Mouse (Mus musculus): ENCODE data around the gene Oasl2. TPM values are rescaled to one million over a fixed set of nuclear protein-coding genes. Genes with fewer than 3 reads are reported as not detected.
A peak's percentile ranks its signal among the peaks of the same experiment; 100 is the strongest.
"Not testable (repeated sequence)": the region's sequence is repeated elsewhere in the genome, so short reads cannot be mapped to it uniquely, and the experiment has no call there.

Gene Oasl2
- total RNA-seq, 2 experiments from 2014 or later, result 1.4 to 2.4 TPM

DNA sequence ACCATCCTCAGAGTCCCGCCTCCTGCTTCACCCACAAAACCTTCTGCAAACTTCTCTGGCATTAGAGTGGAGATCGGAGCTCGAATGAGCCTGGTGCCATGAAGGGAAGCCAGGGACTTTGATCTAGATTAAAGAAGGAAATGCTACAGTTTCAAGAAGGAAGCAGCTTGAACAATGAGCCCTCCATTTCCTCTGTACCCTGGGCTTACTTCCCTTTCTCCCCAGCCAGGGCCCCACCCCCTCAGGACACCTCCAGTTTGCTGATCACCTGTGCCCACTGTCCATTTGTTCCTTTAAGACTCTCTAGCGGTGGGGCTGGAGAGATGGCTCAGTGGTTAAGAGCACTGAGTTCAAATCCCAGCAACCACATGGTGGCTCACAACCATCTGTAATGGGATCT lies 20.0 kb downstream of the Oasl2 start:
- no peak for DNase-seq

DNA sequence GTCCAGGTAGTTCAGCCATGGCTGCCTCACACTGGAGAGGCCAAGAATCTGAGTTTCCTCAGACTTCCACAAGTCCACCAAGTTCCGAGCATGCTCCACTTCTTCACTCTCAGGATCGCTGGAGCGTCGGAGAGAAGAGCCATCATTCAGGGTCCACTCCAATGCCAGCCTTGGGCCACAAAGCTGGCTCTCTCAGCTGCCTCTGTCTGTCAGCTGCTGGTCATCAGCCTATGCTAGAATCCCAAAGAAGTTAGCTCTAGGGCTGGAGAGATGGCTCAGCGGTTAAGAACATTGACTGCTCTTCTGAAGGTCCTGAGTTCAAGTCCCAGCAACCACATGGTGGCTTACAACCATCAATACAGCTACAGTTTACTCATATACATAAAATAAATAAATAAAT lies 20.6 kb downstream of the Oasl2 start:
- not testable (repeated sequence) for DNase-seq

DNA sequence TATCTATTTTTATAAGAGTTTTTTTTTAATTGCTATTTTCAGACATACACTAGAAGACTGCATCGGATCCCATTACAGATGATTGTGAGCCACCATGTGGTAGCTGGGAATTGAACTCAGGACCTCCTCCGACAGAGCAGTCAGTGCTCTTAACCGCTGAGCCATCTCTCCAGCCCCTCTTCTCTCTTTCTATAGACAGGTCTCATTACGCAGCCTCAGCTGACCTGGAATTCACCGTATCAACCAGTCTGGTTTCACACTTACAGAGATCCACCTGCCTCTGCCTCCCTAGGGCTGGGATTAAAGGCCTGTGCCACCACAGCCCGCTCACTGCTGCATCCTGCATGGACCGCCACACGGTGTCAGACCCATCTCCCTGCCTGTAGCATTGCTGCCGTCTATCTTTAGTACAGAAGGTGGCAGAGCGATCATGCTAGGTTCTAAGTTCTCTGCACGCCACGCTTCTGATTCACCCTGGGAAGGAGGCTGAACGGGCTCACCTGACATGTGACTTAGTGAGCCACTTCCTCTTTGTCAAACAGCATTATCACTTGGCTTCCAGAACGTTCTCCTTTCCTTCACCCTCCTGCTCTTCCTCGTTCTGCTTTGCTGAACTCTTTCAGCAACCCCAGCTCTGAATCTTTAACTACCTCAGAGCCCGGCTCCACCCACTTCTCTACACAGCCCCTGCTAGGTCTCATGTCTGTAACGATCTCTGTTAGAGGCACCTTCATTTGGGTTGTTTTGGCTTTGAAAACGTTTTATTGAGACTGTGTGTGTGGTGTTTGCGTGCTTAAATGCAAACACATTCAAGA lies 25.0 kb downstream of the Oasl2 start:
- no peak for DNase-seq

DNA sequence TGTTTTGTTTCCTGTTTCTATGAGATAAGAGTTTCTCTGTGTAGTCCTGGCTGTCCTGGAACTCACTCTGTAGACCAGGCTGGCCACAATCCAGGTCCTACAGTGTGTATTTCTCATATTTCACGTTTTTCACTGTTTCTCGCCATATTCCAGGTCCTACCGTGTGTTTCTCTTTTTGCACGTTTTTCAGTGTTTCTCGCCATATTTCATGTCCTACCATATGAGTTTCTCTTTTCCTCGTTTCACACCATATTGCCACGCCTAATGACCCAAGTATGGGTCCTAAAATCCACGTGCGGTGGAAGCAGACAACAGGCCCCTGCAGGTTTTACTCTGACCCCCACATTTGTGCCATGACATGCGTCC lies 25.6 kb downstream of the Oasl2 start:
- no peak for DNase-seq

DNA sequence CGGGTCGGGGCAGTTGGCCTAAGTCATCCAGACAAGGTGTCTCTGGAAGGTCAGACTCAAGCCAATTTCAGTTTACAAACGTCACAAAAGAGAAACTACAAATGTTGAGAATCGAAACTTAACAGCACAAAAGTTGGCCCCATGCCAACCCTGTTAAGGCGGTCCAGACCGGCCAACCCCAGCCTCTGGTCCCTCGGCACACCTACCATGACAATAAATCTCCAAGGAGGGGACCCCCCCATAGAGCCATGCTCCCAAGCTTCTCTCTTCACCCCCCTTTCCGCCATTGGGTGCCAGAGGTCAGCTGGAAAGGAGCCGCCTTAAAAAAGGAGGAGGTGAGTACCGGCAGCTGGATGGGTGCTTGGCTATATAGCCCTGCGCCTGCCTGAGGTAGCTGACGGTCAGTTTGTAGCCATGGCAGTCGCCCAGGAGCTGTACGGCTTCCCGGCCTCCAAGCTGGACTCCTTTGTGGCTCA lies 26.3 kb downstream of the Oasl2 start, which contains the start of gene Oasl1:
TSS of gene Oasl1 (plus strand) at position 243 of the 476 bp plus-strand sequence.
- DNase-seq, result no peak

DNA sequence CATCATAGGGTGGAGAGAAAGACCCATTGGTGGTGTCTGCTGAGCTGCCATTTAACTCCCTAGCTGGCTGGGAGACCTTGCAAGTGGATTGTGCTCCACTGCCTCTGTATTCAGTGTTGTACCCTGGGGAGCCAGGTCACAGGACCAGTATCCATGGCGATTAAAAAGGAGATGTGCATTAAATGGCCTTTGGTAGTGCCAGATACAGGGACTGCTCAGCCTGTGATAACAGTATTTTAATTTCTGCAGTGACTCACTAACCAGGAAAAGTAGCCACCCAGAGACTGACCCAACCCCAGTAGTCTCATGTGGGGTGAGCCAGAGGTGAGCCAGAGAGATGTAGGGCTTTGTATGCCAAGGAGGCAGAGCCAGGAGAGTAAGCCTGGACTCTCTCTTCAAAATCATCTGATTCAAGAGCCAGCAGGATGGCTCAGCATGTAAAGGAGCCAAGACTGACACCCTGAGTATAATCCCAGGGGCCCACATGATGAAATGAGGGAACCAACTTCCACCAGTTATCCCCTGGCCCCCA lies 29.5 kb downstream of the Oasl2 start:
- no peak for DNase-seq

DNA sequence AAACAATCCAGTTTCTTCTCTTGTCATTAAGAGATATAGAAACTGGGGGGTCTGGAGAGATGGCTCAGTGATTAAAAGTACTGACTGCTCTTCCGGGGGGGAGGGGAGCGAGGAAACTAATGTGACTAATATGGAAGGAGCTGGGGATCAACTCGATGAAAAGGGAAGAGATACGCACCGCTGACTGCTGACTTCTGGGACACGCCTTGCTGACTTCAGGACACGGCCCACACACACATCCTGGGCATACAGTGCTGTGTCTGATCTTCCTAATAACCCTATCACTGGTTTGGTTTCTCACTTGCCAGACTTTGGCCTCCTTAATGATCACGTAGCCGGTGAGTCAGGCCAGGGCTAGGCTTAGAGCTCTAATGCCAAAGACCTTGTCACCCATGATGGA lies 30.0 kb downstream of the Oasl2 start:
- DNase-seq, result no peak

DNA sequence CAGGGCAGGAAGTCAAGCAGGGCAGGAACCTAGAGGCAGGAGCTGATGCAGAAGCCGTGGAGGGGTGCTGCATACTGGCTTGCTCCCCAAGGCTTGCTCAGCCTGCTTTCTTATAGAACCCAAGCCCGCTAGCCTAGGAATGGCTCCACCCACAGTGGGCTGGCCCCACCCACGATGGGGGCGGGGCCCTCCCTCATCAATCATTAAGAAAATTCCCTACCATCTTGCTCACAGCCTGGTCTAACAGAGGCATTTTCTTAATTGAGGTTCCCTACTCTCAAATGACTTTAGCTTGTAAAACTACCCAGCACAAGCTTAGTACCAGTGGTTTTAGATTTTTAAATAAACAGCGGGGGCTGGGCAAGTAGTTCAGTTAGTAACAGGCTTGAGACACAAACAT lies 34.9 kb downstream of the Oasl2 start:
- no peak for DNase-seq

DNA sequence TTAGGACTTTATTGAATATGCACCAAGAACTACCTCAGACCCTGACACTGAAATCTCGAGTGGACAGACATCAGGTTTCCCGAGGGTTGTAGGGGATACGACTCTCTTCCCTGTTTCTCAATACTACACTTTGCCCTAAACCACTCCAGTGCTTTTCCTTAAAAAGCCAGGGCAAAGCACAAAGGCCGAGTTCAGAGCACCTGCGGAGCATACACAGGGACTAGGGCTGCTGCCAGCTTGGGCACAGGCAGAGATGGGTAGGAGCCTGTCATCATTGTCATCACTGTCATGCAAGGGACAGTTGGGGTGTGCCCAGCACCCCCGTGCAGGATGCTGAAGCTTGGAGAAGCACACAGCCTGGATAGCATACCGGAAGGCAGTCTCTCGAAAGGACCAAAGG lies 36.5 kb downstream of the Oasl2 start:
- no peak for DNase-seq

DNA sequence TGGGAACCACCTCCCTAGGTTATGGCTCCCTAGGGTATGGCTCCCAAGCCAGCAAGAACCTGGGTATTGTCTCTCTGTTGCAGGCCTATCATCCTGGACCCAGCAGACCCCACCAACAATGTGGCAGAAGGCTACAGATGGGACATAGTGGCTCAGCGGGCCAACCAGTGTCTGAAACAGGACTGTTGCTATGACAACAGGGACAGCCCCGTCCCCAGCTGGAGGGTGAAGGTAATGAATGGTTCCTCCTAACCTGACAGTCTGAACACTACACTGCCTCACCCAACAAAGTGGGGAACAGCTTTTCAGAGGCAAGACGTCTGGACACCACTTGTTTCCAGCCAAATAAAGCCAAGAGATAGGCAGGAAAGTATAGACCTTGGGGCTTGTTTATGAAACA lies 39.1 kb downstream of the Oasl2 start:
- no peak for DNase-seq

DNA sequence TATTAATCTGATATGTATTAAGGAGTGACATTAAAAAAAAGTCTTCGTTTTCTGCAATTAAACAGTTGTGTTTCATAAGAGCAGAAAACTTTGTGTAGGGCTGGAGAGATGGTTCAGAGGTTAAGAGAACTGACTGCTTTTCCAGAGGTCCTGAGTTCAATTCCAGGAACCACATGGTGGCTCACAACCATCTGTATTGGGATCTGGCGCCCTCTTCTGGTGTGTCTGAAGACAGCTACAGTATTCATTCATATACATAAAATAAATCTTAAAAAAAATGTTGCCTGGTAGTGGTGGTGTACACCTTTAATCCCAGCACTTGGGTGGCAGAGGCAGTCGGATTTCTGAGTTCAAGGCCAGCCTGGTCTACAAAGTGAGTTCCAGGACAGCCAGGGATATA lies 44.4 kb downstream of the Oasl2 start:
- DNase-seq, result not testable (repeated sequence)

DNA sequence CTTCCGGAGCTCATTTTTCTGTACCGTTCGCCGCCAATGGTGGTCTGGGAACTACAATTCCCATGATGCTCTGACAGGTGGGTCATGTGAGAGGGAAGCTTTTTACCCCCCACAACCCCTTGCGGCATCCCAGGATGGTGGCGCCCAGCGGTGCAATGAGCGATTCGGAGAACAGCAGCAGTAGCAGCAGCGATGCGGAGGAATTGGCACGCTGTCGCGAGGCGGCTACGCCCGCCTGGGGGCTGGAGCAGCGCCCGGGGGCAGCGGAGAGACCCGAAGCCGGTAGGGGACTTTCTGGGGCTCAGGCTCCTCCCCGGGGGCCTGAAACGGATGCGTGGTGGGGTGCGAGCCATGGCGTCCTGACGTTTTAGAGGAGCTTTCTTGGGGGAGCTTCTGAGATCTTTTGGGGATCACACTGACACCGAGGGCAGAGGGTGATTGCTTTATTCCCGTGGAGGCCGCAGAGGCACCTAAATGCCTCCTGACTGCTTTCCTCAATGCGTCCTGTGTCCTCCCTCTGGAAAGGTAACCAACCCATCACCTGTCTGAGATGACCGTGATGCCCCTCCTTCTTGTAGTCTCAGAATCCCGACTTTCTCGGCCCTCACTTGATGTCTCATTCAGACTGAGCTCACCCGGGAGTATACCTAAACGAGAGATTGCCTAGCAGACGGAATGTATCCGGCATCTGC lies 45.5 kb downstream of the Oasl2 start, which contains the start of gene 2210016L21Rik:
TSS of gene 2210016L21Rik (plus strand) at position 85 of the 692 bp plus-strand sequence.
- peak; percentile 85 for DNase-seq

DNA sequence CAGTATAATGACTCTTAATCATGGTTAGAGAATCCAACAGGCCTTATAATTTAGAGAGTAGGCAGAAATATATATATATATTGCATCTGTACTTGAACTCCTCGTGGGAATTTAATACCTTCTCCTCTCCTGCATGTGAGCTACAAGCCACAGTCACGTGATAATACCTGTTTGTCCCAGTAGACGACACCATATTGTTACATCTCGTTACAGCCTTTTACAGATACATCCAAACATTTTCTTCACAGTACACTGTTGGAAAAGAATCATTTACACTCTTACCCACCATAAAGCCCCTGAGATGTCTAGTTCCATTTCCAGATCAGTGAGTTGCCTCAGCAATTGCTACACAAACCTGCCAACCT lies 46.0 kb downstream of the Oasl2 start:
- no peak for DNase-seq

DNA sequence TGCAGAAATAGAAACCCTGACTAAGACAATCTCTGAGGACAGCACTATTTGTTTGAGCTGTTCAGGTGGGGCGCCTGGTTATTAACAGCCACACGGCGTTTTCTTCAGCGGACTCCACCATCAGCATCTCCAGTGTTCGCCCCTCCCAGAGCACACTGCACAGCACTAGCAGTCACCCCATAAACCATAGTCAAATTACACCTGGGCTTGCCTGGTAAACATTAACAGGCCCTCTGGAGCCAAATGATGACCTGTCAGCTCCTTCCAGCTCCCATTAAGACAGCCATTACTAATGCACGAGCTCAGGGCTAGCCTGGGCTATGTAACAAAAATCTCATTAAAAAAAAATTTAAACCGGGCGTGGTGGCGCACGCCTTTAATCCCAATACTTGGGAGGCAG lies 48.3 kb downstream of the Oasl2 start:
- no peak for DNase-seq

DNA sequence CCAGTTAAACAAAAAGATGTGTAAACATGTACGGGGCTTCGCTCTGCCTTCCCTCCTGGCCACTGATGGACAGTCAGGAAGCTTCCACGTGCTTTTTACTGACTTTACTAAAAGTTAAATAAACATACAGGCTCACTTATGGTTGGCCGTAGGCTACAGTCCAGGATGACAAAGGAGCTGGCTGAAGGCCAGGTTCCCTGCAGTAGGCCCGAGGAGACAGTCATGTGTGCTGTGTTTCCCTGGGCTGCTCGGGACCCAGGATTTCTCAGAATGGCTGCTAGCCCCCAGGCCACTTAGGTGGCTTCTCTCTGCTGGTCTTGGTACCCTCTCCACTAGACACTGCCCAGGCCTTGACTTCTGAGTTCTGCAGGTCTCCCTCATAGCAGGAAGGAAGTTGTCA lies 52.2 kb downstream of the Oasl2 start:
- no peak for DNase-seq

DNA sequence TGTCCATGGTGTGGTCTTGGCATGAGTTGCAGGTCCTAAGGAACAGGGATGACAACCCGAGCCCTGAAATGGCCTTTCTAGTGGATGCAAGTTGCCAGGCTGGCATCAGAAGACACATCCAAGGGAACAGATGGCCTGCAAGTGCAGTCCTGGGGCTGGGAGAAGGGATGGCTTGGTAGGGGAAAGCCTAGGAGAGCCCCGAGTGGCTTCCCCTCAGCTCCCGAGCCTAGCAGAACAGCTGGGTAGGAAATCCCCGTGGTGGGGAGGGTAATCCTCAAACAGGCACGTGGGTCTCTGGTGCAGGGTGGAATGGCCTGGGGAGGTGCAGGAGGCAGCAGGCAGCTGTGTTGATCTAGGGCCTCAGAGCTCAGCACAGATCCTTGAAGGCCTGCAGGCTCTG lies 52.6 kb downstream of the Oasl2 start:
- no peak for DNase-seq

DNA sequence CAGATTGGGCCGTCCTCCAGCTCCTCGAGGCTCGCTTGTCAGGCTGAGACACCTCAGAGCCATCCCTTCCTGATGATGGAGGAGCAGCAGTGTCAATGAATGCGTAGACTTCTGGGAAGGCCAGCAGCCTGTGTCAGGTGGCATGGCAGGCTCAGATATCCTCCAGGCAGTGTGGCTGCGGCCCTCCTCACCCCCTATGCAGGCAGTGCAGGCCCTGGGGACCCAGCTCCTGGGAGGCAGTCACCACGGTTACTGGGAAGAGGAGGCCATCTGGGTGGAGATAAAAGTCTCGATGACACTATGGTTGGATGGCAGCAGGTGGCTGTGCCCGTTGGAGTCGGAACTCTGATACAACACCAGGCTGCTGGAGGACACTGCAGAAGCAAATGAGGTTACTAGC lies 53.1 kb downstream of the Oasl2 start:
- DNase-seq, result no peak

DNA sequence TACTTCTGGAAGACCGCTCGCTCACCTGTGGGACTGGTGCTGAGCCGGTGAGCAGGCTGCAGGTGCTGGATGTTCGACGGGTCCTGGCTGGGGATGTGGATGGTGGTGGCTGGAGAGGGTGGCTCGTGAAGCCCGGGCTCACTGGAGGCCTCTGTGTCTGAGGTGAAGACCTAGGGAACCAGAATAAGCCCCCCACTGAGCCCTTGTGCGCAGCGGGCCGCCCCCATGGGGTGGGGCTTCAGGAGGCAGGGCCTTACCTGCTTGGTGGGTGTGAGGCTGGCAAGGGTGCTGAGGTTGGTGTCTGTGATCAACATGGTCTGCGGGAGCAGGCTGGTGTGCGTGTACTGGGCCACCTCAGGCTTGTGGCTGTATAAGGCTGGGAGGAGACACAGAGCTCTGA lies 53.9 kb downstream of the Oasl2 start:
- DNase-seq, result no peak

DNA sequence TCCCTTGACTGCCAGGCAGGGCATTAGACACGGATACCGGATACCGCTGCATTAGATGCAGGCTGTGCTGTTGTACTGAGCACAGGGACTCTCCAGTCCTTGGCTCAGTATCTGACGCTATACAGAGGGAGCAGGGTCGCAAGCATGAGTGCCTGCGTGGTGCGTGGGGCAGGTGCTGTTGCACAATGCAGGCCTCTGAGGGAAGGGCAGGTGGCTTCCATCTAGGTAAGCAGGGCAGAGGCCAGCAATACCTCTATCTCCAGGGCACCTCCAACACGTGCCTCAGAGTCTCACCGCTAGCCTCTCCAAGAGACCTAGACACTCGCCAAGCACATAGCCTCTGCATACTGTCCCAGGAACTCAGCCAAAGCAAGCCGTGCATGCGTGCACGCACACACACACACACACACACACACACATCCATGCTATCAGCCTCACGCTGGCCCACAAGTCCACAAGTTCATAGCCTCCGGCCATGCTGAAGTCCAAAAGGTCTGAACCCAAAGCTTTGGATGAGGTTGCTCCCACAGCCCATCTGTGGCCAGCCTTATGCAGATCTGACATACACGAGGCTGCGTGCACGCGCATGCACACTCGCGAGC lies 54.6 kb downstream of the Oasl2 start:
- no peak for DNase-seq

DNA sequence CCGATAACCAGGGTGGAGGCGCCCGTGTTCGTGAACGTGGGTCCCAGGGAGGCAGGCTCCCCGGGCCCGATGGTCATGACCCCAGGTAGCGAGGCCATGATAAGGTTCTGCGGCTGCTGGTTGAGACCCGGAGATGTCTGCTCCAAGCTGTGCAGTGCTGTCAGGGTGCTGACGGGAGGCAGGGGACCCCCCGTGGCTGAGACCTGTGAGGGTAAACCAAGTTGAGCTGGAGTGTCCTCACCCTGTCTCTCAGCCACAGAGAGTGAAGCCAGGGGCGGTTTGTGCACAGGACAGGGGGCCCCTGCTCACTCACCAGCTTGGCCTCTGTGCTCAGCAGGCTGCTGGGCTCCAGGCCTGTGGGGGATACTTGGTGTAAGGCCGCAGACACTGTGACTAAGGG lies 56.6 kb downstream of the Oasl2 start:
- no peak for DNase-seq

DNA sequence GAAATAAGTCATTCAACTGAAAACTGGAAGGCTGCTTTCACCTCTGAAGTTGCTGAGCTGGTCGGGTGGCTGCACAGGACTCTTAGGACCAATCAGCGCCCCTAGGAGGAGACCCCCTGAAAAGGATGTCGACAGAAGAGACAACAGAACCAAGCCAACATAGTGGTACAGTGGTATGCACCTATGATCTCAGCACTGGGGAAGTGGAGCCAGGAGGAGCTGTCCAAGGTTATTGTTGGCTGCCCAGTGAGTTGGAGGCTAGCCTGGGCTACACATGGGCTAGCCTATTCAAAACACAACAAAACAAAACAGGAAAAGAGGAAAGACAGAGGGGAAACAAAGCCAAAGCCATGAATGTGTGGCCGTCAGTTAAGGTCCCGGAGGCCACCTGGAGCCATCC lies 61.3 kb downstream of the Oasl2 start:
- no peak for DNase-seq

Data from layer of hippocampus, postnatal 36 days (tissue).